Mouse (Mus musculus) lung, postnatal 0 days (tissue): ENCODE data around the gene Abcc2. TPM values are rescaled to one million over a fixed set of nuclear protein-coding genes. Genes with fewer than 3 reads are reported as not detected.

Experiments
- ATAC-seq: fragments of 200-750 bp; cut with Nextera tagmentation; 2 replicates; pipeline ENCODE4 v1.8.0; 2017; ENCODE audit warnings: moderate library complexity
- DNase-seq: peaks from one replicate; pipeline ENCODE4 v3.0.0-alpha.2; 2016; ENCODE audit warnings: low spot score
- H3K27ac ChIP-seq: fragments of 300-500 bp; sonication (generic); 2 replicates; pipeline ENCODE4 v1.5.1; 2014; ENCODE audit warnings: antibody characterized with exemption, mild to moderate bottlenecking, low read length, mixed read lengths
- H3K27me3 ChIP-seq: fragments of 300-500 bp; sonication (generic); replicated peaks from 2 replicates; pipeline ENCODE4 v1.6.1; 2014; ENCODE audit warnings: low read length, mixed read lengths; ENCODE audit not compliant: insufficient read depth
- H3K36me3 ChIP-seq: fragments of 300-500 bp; sonication (generic); 2 replicates; pipeline ENCODE4 v1.6.1; 2014; ENCODE audit warnings: low read length, mixed read lengths; ENCODE audit not compliant: insufficient read depth
- H3K4me1 ChIP-seq: fragments of 300-500 bp; sonication (generic); 2 replicates; pipeline ENCODE4 v1.6.1; 2014; ENCODE audit warnings: antibody characterized with exemption, low read depth, low read length, mixed read lengths; ENCODE audit not compliant: insufficient read depth
- H3K4me2 ChIP-seq: fragments of 300-500 bp; sonication (generic); replicated peaks from 2 replicates; pipeline ENCODE4 v1.6.1; 2014; ENCODE audit warnings: low read depth, mild to moderate bottlenecking, low read length, moderate library complexity, mixed read lengths
- H3K4me3 ChIP-seq: fragments of 300-500 bp; sonication (generic); 2 replicates; pipeline ENCODE4 v1.5.1; 2014; ENCODE audit warnings: low read depth, low read length
- H3K9ac ChIP-seq: fragments of 300-500 bp; sonication (generic); replicated peaks from 2 replicates; pipeline ENCODE4 v1.6.1; 2014; ENCODE audit warnings: low read depth, mild to moderate bottlenecking
- H3K9me3 ChIP-seq: fragments of 300-500 bp; sonication (generic); 2 replicates; pipeline ENCODE4 v1.6.1; 2016; ENCODE audit warnings: low read length, mixed read lengths
- CTCF ChIP-seq: IDR thresholded peaks from 2 replicates; pipeline ENCODE4 v1.5.1; 2016; ENCODE audit warnings: antibody characterized with exemption, mild to moderate bottlenecking
- EP300 ChIP-seq: IDR thresholded peaks from 2 replicates; pipeline ENCODE4 v1.6.1; 2016; ENCODE audit warnings: antibody characterized with exemption, mild to moderate bottlenecking, control low read depth
- WGBS: fragments of 180-500 bp; shearing (Covaris S2); extraction: QIAGEN DNeasy Blood & Tissue Kit; methylation state at CpG from one replicate; pipeline ENCODE4 v1.1.7; 2014; 5-methylcytosine and 5-hydroxymethylcytosine counted together
- polyA plus RNA-seq: library from polyadenylated mRNA; unstranded; fragments of >200 nt; fragmentation: Nextera tagmentation; extraction: Ambion mirVana; gene quantifications from 2 replicates; pipeline ENCODE4 v1.2.1, GENCODE M21; 2015

Abcc2 gene
- polyA plus RNA-seq, 1 experiment from 2014 or later, result 0.02 TPM

GRCm38 (mm10) chr19:43762410-43762809 lies 19.6 kb upstream of the Abcc2 start:
- Histone ChIP-seq H3K9ac (no peak overlapping the region), H3K9me3 (no peaks in the 10 kb centered on the region), H3K36me3 (no peaks in the 10 kb centered on the region), H3K4me2 (no peak overlapping the region), H3K4me3 (no peak overlapping the region), H3K4me1 (no peaks in the 10 kb centered on the region), H3K27me3 (no peaks in the 10 kb centered on the region), H3K27ac (no peak overlapping the region)
- no peak for TF ChIP-seq EP300
- TF ChIP-seq CTCF, result no peak
- WGBS, result 60% methylated on average over 2 of the region's 2 CpGs
- DNase-seq, result no peak
- ATAC-seq, result no peak

GRCm38 (mm10) chr19:43766451-43766850 lies 15.5 kb upstream of the Abcc2 start:
- no peak overlapping the region for H3K4me3 ChIP-seq
- peaks cover 6% of the 10 kb centered on the region; the same call in 1 of the 2 replicates for H3K36me3 ChIP-seq
- ATAC-seq (no peak), DNase-seq (no peak)
- H3K27ac ChIP-seq, result no peak overlapping the region
- H3K4me1 ChIP-seq, result no peaks in the 10 kb centered on the region
- no peak overlapping the region for H3K9ac ChIP-seq
- H3K9me3 ChIP-seq, result no peaks in the 10 kb centered on the region
- TF ChIP-seq EP300 (no peak), CTCF (no peak)
- H3K4me2 ChIP-seq, result no peak overlapping the region
- 81% methylated on average over 5 of the region's 5 CpGs for WGBS
- H3K27me3 ChIP-seq, result no peaks in the 10 kb centered on the region

GRCm38 (mm10) chr19:43767549-43768322 lies 14.3 kb upstream of the Abcc2 start:
- ATAC-seq, result no peak

DNA sequence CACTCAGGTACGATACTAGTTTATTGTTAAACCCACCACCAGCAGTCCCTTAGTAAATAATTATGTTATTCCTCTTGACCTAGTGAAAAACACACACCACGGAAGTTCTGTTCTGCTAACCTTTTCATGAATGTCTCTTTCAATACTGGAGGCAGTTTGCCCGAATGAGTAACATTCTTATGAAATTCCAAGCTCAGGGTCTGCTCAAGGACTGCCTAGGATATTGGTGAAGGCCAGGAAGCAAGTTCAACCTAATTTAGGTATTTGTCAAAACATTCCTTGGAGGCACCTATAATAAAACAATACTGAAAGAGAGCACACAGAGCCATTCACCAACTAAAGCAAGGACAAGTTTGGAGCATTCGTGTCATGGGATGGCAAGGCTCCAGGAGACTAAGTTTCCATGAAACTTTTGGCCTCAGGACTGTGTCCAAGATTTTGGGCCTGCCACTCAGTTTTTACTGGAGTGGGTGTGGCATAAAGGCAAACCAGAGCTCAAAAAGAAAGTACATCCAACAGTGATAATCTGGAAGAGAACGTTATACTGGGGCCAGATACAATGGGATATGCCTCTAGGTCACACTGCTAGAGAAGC lies 12.5 kb upstream of the Abcc2 start:
- WGBS, result 72% methylated on average over 5 of the region's 5 CpGs
- no peak overlapping the region for H3K4me2 ChIP-seq

More at GRCm38 (mm10) chr19:43767549-43768322, 14.3 kb upstream of the Abcc2 start:
- Histone ChIP-seq H3K9me3 (no peaks in the 10 kb centered on the region), H3K9ac (no peak overlapping the region), H3K27ac (no peak overlapping the region), H3K4me1 (no peaks in the 10 kb centered on the region), H3K36me3 (peaks cover 6% of the 10 kb centered on the region; the same call in 1 of the 2 replicates), H3K4me2 (no peak overlapping the region), H3K4me3 (no peak overlapping the region), H3K27me3 (no peaks in the 10 kb centered on the region)
- no peak for TF ChIP-seq EP300
- no peak for TF ChIP-seq CTCF
- 46% methylated on average over 9 of the region's 9 CpGs for WGBS
- no peak for DNase-seq

DNA sequence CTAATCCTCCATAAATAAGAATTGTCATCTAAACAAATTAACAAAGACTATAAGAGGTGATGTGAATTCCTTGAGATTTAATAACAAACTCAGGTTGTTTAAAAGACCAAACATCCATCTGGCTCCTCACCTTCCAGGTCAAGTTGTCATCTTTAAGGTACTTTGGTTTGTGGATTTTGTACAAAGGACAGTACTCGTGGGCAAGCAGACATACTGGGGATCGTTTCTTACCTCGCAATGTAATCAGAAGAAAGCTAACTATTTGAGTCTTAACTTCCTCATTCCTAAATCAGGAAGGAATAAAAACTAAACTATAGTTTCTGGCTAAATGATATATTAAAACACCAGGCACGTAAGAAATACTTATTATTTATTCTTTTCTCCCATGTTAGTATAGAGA lies 11.4 kb upstream of the Abcc2 start:
- H3K4me3 ChIP-seq, result no peak overlapping the region
- no peak overlapping the region for H3K9ac ChIP-seq
- no peaks in the 10 kb centered on the region for H3K4me1 ChIP-seq
- no peaks in the 10 kb centered on the region for H3K9me3 ChIP-seq
- no peak for DNase-seq
- ATAC-seq, result no peak
- 69% methylated on average over 4 of the region's 4 CpGs for WGBS
- H3K27me3 ChIP-seq, result no peaks in the 10 kb centered on the region
- H3K27ac ChIP-seq, result no peak overlapping the region
- peaks cover 6% of the 10 kb centered on the region; the same call in 1 of the 2 replicates for H3K36me3 ChIP-seq
- no peak overlapping the region for H3K4me2 ChIP-seq
- no peak for TF ChIP-seq CTCF
- TF ChIP-seq EP300, result no peak

More for the DNA sequence above, 12.5 kb upstream of the Abcc2 start:
- Histone ChIP-seq H3K27me3 (no peaks in the 10 kb centered on the region), H3K9ac (no peak overlapping the region), H3K27ac (no peak overlapping the region), H3K4me3 (no peak overlapping the region), H3K9me3 (no peaks in the 10 kb centered on the region), H3K4me1 (no peaks in the 10 kb centered on the region), H3K36me3 (peaks cover 6% of the 10 kb centered on the region; the same call in 1 of the 2 replicates)
- ATAC-seq, result no peak
- no peak for TF ChIP-seq CTCF
- no peak for TF ChIP-seq EP300
- no peak for DNase-seq

- TF ChIP-seq CTCF, result no peak
- TF ChIP-seq EP300, result no peak
- H3K27me3 ChIP-seq, result no peaks in the 10 kb centered on the region
- H3K9ac ChIP-seq, result no peak overlapping the region
- no peak overlapping the region for H3K4me3 ChIP-seq
- no peak overlapping the region for H3K27ac ChIP-seq
- 78% methylated on average over 5 of the region's 5 CpGs for WGBS
- no peaks in the 10 kb centered on the region for H3K4me1 ChIP-seq
- no peak overlapping the region for H3K4me2 ChIP-seq
- peaks cover 6% of the 10 kb centered on the region; the same call in 1 of the 2 replicates for H3K36me3 ChIP-seq
- DNase-seq, result peak; percentile 36
- no peak for ATAC-seq
- H3K9me3 ChIP-seq, result no peaks in the 10 kb centered on the region
These were observed 10.5 kb upstream of the Abcc2 start for GRCm38 (mm10) chr19:43771499-43771969.
